Mouse (Mus musculus): ENCODE results near the gene Pgm3. TPM values are rescaled to one million over a fixed set of nuclear protein-coding genes. Genes with fewer than 3 reads are reported as not detected.

Pgm3 gene
- polyA plus RNA-seq, 1 experiment from 2014 or later: 21.2 TPM

GRCm38 (mm10) chr9:86572636-86573291 lies 1.1 kb upstream of the Pgm3 start:
- Histone ChIP-seq H3K4me3 (ENCODE audit: low read depth, low read length) (peak overlapping the region; percentile 71), H3K4me1 (replicated peaks; ENCODE audit: control insufficient read depth, insufficient read depth) (0 out of 2 replicates have a peak, but pooled peaks cover 2% of the 10 kb centered on the region), H3K9me3 (ENCODE audit: control insufficient read depth, low read length) (no peaks in the 10 kb centered on the region), H3K27me3 (ENCODE audit: control insufficient read depth, insufficient read depth, low read length) (no peaks in the 10 kb centered on the region), H3K4me2 (replicated peaks; ENCODE audit: low read depth) (peak overlapping the region; percentile 89), H3K27ac (replicated peaks) (no peak overlapping the region), H3K9ac (ENCODE audit: low read length) (no peak overlapping the region; the same call in 1 of the 2 replicates), H3K36me3 (ENCODE audit: control insufficient read depth, insufficient read depth, low read length) (no peaks in the 10 kb centered on the region)
- 11% methylated on average over 13 of the region's 13 CpGs for WGBS
- ATAC-seq (ENCODE audit: low FRiP score, low TSS enrichment) (no peak), DNase-seq (ENCODE audit: low spot score) (peak; percentile 77)
- no peak for TF ChIP-seq EP300 (optimal IDR thresholded peaks at IDR 0.05)
- TF ChIP-seq CTCF (IDR thresholded peaks at IDR 0.05; ENCODE audit: low read depth): peak; percentile 89

DNA sequence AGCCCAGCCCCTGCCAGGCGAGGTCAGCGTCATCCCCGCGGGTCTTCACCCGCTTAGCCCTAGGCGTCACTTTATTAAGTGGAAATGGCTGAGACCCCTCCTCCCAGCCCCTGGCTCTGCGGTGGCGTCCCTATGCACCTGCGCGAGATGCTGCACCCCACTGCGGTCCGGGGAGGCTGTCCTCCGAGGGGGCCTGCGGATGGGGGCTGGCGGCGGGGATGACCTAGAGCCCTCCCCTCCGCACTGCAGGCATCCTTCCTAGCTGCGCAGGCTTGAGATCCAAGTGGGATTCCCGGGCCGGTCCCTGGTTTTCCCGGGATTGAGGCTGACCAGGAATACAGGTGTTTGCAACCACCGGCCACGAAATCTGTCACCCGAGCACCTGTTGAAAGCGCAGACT lies 554 bp upstream of the Pgm3 start:
- peak overlapping the region; percentile 89 for H3K4me2 ChIP-seq (replicated peaks; ENCODE audit: low read depth)
- TF ChIP-seq CTCF (IDR thresholded peaks at IDR 0.05; ENCODE audit: low read depth) (no peak), EP300 (optimal IDR thresholded peaks at IDR 0.05) (no peak)
- H3K4me3 ChIP-seq (ENCODE audit: low read depth, low read length): peak overlapping the region; percentile 71
- WGBS: under 1% methylated on average over 25 of the region's 25 CpGs
- no peaks in the 10 kb centered on the region for H3K27me3 ChIP-seq (ENCODE audit: control insufficient read depth, insufficient read depth, low read length)
- H3K27ac ChIP-seq (replicated peaks): no peak overlapping the region; the same call in 1 of the 2 replicates
- H3K9ac ChIP-seq (ENCODE audit: low read length): peak overlapping the region; percentile 67
- DNase-seq (ENCODE audit: low spot score): peak; percentile 44
- 0 out of 2 replicates have a peak, but pooled peaks cover 2% of the 10 kb centered on the region for H3K4me1 ChIP-seq (replicated peaks; ENCODE audit: control insufficient read depth, insufficient read depth)
- H3K9me3 ChIP-seq (ENCODE audit: control insufficient read depth, low read length): no peaks in the 10 kb centered on the region
- peak; percentile 17; the same call in 1 of the 2 replicates for ATAC-seq (ENCODE audit: low FRiP score, low TSS enrichment)
- no peaks in the 10 kb centered on the region for H3K36me3 ChIP-seq (ENCODE audit: control insufficient read depth, insufficient read depth, low read length)

DNA sequence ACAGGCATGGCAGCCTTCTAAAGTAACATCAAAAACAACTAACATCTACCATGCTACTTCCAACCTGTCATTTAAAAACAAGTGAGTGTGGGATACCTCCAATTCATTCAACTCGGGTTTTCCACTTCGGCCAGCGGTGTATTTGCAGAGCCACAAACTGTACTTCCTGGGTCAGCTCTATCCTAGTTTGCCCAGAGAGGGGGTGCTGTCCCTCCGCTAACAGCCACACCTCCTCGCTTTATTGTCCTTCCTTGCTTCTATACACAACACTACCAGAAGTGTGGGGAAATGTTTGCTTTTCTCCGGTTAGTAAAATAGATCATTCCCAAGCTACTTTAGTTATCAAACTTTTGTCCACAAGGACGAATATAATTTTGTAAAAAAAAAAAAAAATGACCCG lies 696 bp downstream of the Pgm3 start:
- no peaks in the 10 kb centered on the region for H3K9me3 ChIP-seq (ENCODE audit: control insufficient read depth, low read length)
- H3K27ac ChIP-seq (replicated peaks): no peak overlapping the region
- H3K4me1 ChIP-seq (replicated peaks; ENCODE audit: control insufficient read depth, insufficient read depth): 0 out of 2 replicates have a peak, but pooled peaks cover 2% of the 10 kb centered on the region
- H3K27me3 ChIP-seq (ENCODE audit: control insufficient read depth, insufficient read depth, low read length): no peaks in the 10 kb centered on the region
- H3K4me2 ChIP-seq (replicated peaks; ENCODE audit: low read depth): peak overlapping the region; percentile 80
- 9% methylated on average over 8 of the region's 8 CpGs for WGBS
- H3K36me3 ChIP-seq (ENCODE audit: control insufficient read depth, insufficient read depth, low read length): peaks cover 2% of the 10 kb centered on the region; the same call in 1 of the 2 replicates
- peak overlapping the region; percentile 71 for H3K4me3 ChIP-seq (ENCODE audit: low read depth, low read length)
- ATAC-seq (ENCODE audit: low FRiP score, low TSS enrichment) (no peak; the same call in 1 of the 2 replicates), DNase-seq (ENCODE audit: low spot score) (peak; percentile 53)
- H3K9ac ChIP-seq (ENCODE audit: low read length): peak overlapping the region; percentile 4; the same call in 1 of the 2 replicates
- peak; percentile 33; the same call in 1 of the 2 replicates for TF ChIP-seq CTCF (IDR thresholded peaks at IDR 0.05; ENCODE audit: low read depth)
- TF ChIP-seq EP300 (optimal IDR thresholded peaks at IDR 0.05): no peak

DNA sequence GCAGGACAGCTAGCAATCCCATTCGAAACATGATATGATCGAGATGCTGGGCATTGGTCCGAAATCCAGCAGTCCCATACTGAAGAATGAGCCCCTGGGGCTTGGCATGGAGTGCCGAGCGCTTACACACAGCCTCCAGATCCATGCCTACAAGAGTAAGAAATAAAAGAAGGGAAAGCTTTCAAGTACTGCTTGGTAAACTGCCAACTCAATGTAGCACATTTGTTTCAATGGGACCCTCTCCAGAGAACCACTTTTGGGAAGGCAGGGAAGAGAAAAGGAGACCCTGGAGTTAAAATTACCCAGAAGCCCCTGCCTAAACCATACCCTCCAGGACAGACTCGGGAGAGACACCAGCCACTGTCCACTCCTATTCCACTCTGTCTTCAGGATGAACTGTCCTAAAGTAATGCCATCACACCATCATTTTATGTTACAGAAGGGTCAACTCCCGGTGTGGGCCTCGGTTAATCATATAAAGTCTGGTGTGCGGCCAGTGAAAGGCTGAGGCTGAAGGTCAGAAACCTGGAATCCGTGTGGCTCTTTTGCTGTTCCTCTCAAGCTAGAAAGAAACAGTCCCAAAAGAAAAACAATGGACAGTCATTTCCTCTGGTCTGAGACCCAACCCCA lies 1.3 kb downstream of the Pgm3 start:
- DNase-seq (ENCODE audit: low spot score) (no peak), ATAC-seq (ENCODE audit: low FRiP score, low TSS enrichment) (no peak)
- peaks cover 7% of the 10 kb centered on the region for H3K36me3 ChIP-seq (ENCODE audit: control insufficient read depth, insufficient read depth, low read length)
- H3K4me3 ChIP-seq (ENCODE audit: low read depth, low read length): no peak overlapping the region
- H3K9ac ChIP-seq (ENCODE audit: low read length): no peak overlapping the region
- H3K4me2 ChIP-seq (replicated peaks; ENCODE audit: low read depth): peak overlapping the region; percentile 80
- 0 out of 2 replicates have a peak, but pooled peaks cover 2% of the 10 kb centered on the region for H3K4me1 ChIP-seq (replicated peaks; ENCODE audit: control insufficient read depth, insufficient read depth)
- H3K27ac ChIP-seq (replicated peaks): no peak overlapping the region
- H3K27me3 ChIP-seq (ENCODE audit: control insufficient read depth, insufficient read depth, low read length): no peaks in the 10 kb centered on the region
- 78% methylated on average over 10 of the region's 10 CpGs for WGBS
- no peak for TF ChIP-seq CTCF (IDR thresholded peaks at IDR 0.05; ENCODE audit: low read depth)
- H3K9me3 ChIP-seq (ENCODE audit: control insufficient read depth, low read length): no peaks in the 10 kb centered on the region

- H3K36me3 ChIP-seq (ENCODE audit: control insufficient read depth, insufficient read depth, low read length): peaks cover 12% of the 10 kb centered on the region
- no peak overlapping the region for H3K27ac ChIP-seq (replicated peaks)
- no peaks in the 10 kb centered on the region for H3K27me3 ChIP-seq (ENCODE audit: control insufficient read depth, insufficient read depth, low read length)
- no peak for DNase-seq (ENCODE audit: low spot score)
- WGBS: 72% methylated on average over 3 of the region's 3 CpGs
- H3K4me1 ChIP-seq (replicated peaks; ENCODE audit: control insufficient read depth, insufficient read depth): 0 out of 2 replicates have a peak, but pooled peaks cover 2% of the 10 kb centered on the region
- TF ChIP-seq CTCF (IDR thresholded peaks at IDR 0.05; ENCODE audit: low read depth) (no peak), EP300 (optimal IDR thresholded peaks at IDR 0.05) (no peak)
- no peak for ATAC-seq (ENCODE audit: low FRiP score, low TSS enrichment)
- H3K4me3 ChIP-seq (ENCODE audit: low read depth, low read length): no peak overlapping the region
- no peak overlapping the region for H3K4me2 ChIP-seq (replicated peaks; ENCODE audit: low read depth)
- H3K9ac ChIP-seq (ENCODE audit: low read length): 0 out of 2 replicates have a peak overlapping the region, but pooled peaks have one; percentile 23
- H3K9me3 ChIP-seq (ENCODE audit: control insufficient read depth, low read length): no peaks in the 10 kb centered on the region
Observed at GRCm38 (mm10) chr9:86569314-86569910, 2.2 kb downstream of the Pgm3 start.
